18 mouse cellular contexts compared by ENCODE assay signal in genomic region chr7:46098919-46099286, GRCm38 (mm10). TPM values are rescaled to one million over a fixed set of nuclear protein-coding genes. Genes with fewer than 3 reads are reported as not detected.
DNase-seq lines count a peak whose midpoint lies in the region; TF ChIP-seq lines count a peak whose summit lies in the region.
"Had no signal": no experiment of that assay in that cellular context is flagged by ENCODE, and none has a peak within 500 bp of the region (broad histone marks: within the 10 kb centered on the region; RNA-seq: fewer than 3 reads in every experiment).

No protein-coding gene starts in this region.

- intact Hi-C loops in heart, adult 2 months (cut with DNase I), result loop anchor here (5.0 kb wide), 2 partner anchors 33 to 508 kb away; no protein-coding TSS in a partner anchor
- intact Hi-C loops in heart, postnatal 14 days (cut with DNase I), result no loop called here

- H3K27ac ChIP-seq in heart, adult 2 months, result peak overlapping the region; percentile 93
- H3K27ac ChIP-seq in layer of hippocampus, adult 2 months, result peak overlapping the region; percentile 91; the same call in 1 of the 2 replicates
- H3K27ac ChIP-seq: hindbrain, embryonic 13.5 days; intestine, embryonic 15.5 days; limb, embryonic 10.5 days; midbrain, embryonic 10.5 days; neural tube, embryonic 12.5 days had no signal

- no peak for TF ChIP-seq POLR2A in heart, adult 2 months (IDR thresholded peaks at IDR 0.05; ENCODE audit: insufficient read depth, low read depth, low read length)

- H3K36me3 ChIP-seq in heart, adult 2 months (ENCODE audit: control insufficient read depth, insufficient read depth, low read length), result no peaks in the 10 kb centered on the region
- H3K36me3 ChIP-seq: hindbrain, embryonic 13.5 days; intestine, embryonic 15.5 days; limb, embryonic 10.5 days; midbrain, embryonic 10.5 days; neural tube, embryonic 12.5 days had no signal

- peak overlapping the region; percentile 40 for H3K4me3 ChIP-seq in heart, adult 2 months
- peak overlapping the region; percentile 46 for H3K4me3 ChIP-seq in layer of hippocampus, adult 2 months
- H3K4me3 ChIP-seq: intestine, embryonic 15.5 days; midbrain, embryonic 10.5 days; neural tube, embryonic 12.5 days had no signal

- TF ChIP-seq EP300 in heart, adult 2 months (IDR thresholded peaks at IDR 0.05; ENCODE audit: insufficient read depth, low read depth, low read length), result no peak

- no peaks in the 10 kb centered on the region for H3K79me2 ChIP-seq in heart, adult 2 months (replicated peaks; ENCODE audit: control insufficient read depth, insufficient read depth, low read length)

- H3K27me3 ChIP-seq in heart, adult 2 months (ENCODE audit: control insufficient read depth, insufficient read depth, low read length), result no peaks in the 10 kb centered on the region

- H3K4me1 ChIP-seq in heart, adult 2 months (ENCODE audit: control insufficient read depth, insufficient read depth, low read length), result peaks cover 3% of the 10 kb centered on the region; the same call in 1 of the 2 replicates
- H3K4me1 ChIP-seq: intestine, embryonic 15.5 days; neural tube, embryonic 12.5 days had no signal

- peak overlapping the region; percentile 85 for H3K9ac ChIP-seq in heart, adult 2 months (ENCODE audit: low read depth, low read length)
- H3K9ac ChIP-seq: intestine, embryonic 15.5 days; neural tube, embryonic 12.5 days had no signal

- DNase-seq in cerebellum, adult 11-12 months, result peak; percentile 60
- DNase-seq in cerebellum, postnatal 36 days, result no peak
- no peak for DNase-seq in heart, adult 2 months
- no peak for DNase-seq in heart, postnatal 14 days
- no peak for DNase-seq in layer of hippocampus, adult 2 months (ENCODE audit: low spot score in 2 of 2)
- DNase-seq in layer of hippocampus, adult 9-11 months, result no peak
- DNase-seq in thymus, postnatal 36 days, result no peak
- DNase-seq in adrenal gland, adult 2 months, result no peak
- DNase-seq: adrenal gland, postnatal 14 days; lung, adult 2 months; lung, postnatal 4 days had no signal

- TF ChIP-seq CTCF in heart, adult 2 months (IDR thresholded peaks at IDR 0.05), result no peak
- TF ChIP-seq CTCF in layer of hippocampus, adult 2 months (conservative IDR thresholded peaks at IDR 0.05), result no peak

- 60% methylated on average over 19 of the region's 19 CpGs for WGBS in heart, adult 2 months

RNA-seq across cellular contexts. Expression of gene Kcnj11, which starts 1.7 kb away (rescaled TPM):
- total RNA-seq in heart, adult 2 months (2021), result 100 to 1,000 TPM; 111 to 123 TPM
- polyA plus RNA-seq in heart, adult 2 months (2012; rRNA removed), result 110 and 182 TPM in 2 replicates
- 10 to 100 TPM; 82.8 to 85.0 TPM for total RNA-seq in heart, postnatal 14 days (2021)
- 10 to 100 TPM; 34.2 to 37.4 TPM for total RNA-seq in layer of hippocampus, adult 2 months (2021)
- total RNA-seq in adrenal gland, adult 2 months (2021), result 1 to 10 TPM; 2.9 to 3.2 TPM
- polyA plus RNA-seq in adrenal gland, adult 2 months (2012; rRNA removed), result 1.0 and 3.4 TPM in 2 replicates
- polyA plus RNA-seq: CD4-positive, CD25-positive, alpha-beta regulatory T cell, adult 4 months; liver, embryonic 11.5 days had no signal

Comparison
In these comparisons a context has a peak if more than half of its experiments do, and no peak if none do; other contexts are left out.
1. RNA of gene Kcnj11, which starts 1.7 kb away (total RNA-seq): 111 to 123 TPM in heart, adult 2 months, 82.8 to 85.0 TPM in heart, postnatal 14 days and 34.2 to 37.4 TPM in layer of hippocampus, adult 2 months; 2.9 to 3.2 TPM in adrenal gland, adult 2 months; every median in the first group is over 4 times any median in the second.